Mouse (Mus musculus) MEL (cell line): ENCODE measurements around the gene Slc39a13. TPM values are rescaled to one million over a fixed set of nuclear protein-coding genes. Genes with fewer than 3 reads are reported as not detected.

ENCODE experiments used
- DNase-seq: peaks from one replicate; pipeline ENCODE4 v3.0.0; 2011; ENCODE audit warnings: low read depth, low spot score
- H3K27ac ChIP-seq: 2 replicates; pipeline ENCODE4 v1.5.1; 2012; ENCODE audit warnings: low read depth, mild to moderate bottlenecking, control low read depth, low read length, moderate library complexity; ENCODE audit not compliant: control insufficient read depth
- H3K27me3 ChIP-seq, 2 experiments: fragments of 150-350 bp in 1 of 2; sonication (generic) in 1 of 2; 2 replicates each; pipeline ENCODE4 v1.6.1; 2012; ENCODE audit warnings: low read length in 2 of 2, mild to moderate bottlenecking in 2 of 2, improper control_type of control experiment in 1 of 2, moderate library complexity in 1 of 2; ENCODE audit not compliant: insufficient read depth in 2 of 2, control insufficient read depth in 1 of 2
- H3K36me3 ChIP-seq, 2 experiments: 2 replicates each; pipeline ENCODE4 v1.6.1; 2012 to 2014; ENCODE audit warnings: low read length in 2 of 2, improper control_type of control experiment in 1 of 2, inconsistent platforms in 1 of 2, mild to moderate bottlenecking in 1 of 2; ENCODE audit not compliant: insufficient read depth in 2 of 2, control insufficient read depth in 1 of 2
- H3K4me1 ChIP-seq, 2 experiments: fragments of 150-350 bp in 1 of 2; sonication (generic) in 1 of 2; 2 replicates each; pipeline ENCODE4 v1.6.1; 2012; ENCODE audit warnings: low read length in 2 of 2, improper control_type of control experiment in 1 of 2, mild to moderate bottlenecking in 1 of 2; ENCODE audit not compliant: insufficient read depth in 2 of 2, control insufficient read depth in 1 of 2
- H3K4me3 ChIP-seq, 2 experiments: fragments of 150-350 bp in 1 of 2; sonication (generic) in 1 of 2; 2 replicates each; pipeline ENCODE4 v1.5.1; 2012; ENCODE audit warnings: low read depth in 2 of 2, low read length in 2 of 2, mild to moderate bottlenecking in 2 of 2, moderate library complexity in 2 of 2, control low read depth in 1 of 2, improper control_type of control experiment in 1 of 2; ENCODE audit not compliant: control insufficient read depth in 1 of 2, insufficient read depth in 1 of 2
- H3K79me2 ChIP-seq: 2 replicates; pipeline ENCODE4 v1.6.1; 2012; ENCODE audit warnings: mild to moderate bottlenecking, low read length, moderate library complexity; ENCODE audit not compliant: control insufficient read depth, poor library complexity, insufficient read depth
- H3K9ac ChIP-seq: 2 replicates; pipeline ENCODE4 v1.6.1; 2012; ENCODE audit warnings: low read depth, mild to moderate bottlenecking, control low read depth, low read length, moderate library complexity; ENCODE audit not compliant: control insufficient read depth, poor library complexity, severe bottlenecking
- H3K9me3 ChIP-seq: fragments of 150-350 bp; sonication (generic); replicated peaks from 2 replicates; pipeline ENCODE4 v1.6.1; 2012; ENCODE audit warnings: mild to moderate bottlenecking, low read length, improper control_type of control experiment, moderate library complexity; ENCODE audit not compliant: insufficient read depth
- CTCF ChIP-seq, 3 experiments: IDR thresholded peaks in 2 of 3; conservative IDR thresholded peaks in 1 of 3; 2 replicates each; pipeline ENCODE4 v1.5.1; 2011 to 2012; ENCODE audit warnings: low read length in 3 of 3, low read depth in 2 of 3, mild to moderate bottlenecking in 2 of 3, improper control_type of control experiment in 1 of 3, inconsistent platforms in 1 of 3, mixed read lengths in 1 of 3, moderate library complexity in 1 of 3; ENCODE audit not compliant: control insufficient read depth in 1 of 3, insufficient read depth in 1 of 3, poor library complexity in 1 of 3, severe bottlenecking in 1 of 3
- ELF1 ChIP-seq: IDR thresholded peaks from 2 replicates; pipeline ENCODE4 v1.6.1; 2014; ENCODE audit warnings: low read depth, mild to moderate bottlenecking, inconsistent platforms, low read length, improper control_type of control experiment, moderate library complexity
- EP300 ChIP-seq, 2 experiments: IDR thresholded peaks; 2 replicates each; pipeline ENCODE4 v1.6.1; 2011; ENCODE audit warnings: improper control_type of control experiment in 2 of 2, low read length in 2 of 2, low read depth in 1 of 2, mild to moderate bottlenecking in 1 of 2
- ETS1 ChIP-seq: IDR thresholded peaks from 2 replicates; pipeline ENCODE4 v1.6.1; 2012; ENCODE audit warnings: low read depth, mild to moderate bottlenecking, inconsistent platforms, low read length, improper control_type of control experiment, moderate library complexity
- GATA1 ChIP-seq: IDR thresholded peaks from 2 replicates; pipeline ENCODE4 v1.6.1; 2011; ENCODE audit warnings: low read depth, low read length, improper control_type of control experiment
- HCFC1 ChIP-seq: IDR thresholded peaks from 2 replicates; pipeline ENCODE4 v1.6.1; 2012; ENCODE audit warnings: low read depth, mild to moderate bottlenecking, inconsistent platforms, low read length, improper control_type of control experiment, moderate library complexity
- MAFK ChIP-seq: IDR thresholded peaks from 2 replicates; pipeline ENCODE4 v1.6.1; 2011; ENCODE audit warnings: low read depth, mild to moderate bottlenecking, low read length, improper control_type of control experiment, borderline replicate concordance
- MAZ ChIP-seq: IDR thresholded peaks from 2 replicates; pipeline ENCODE4 v1.6.1; 2012; ENCODE audit warnings: low read depth, mild to moderate bottlenecking, inconsistent platforms, low read length, improper control_type of control experiment
- MEF2A ChIP-seq: IDR thresholded peaks from 2 replicates; pipeline ENCODE4 v1.6.1; 2014; ENCODE audit warnings: low read depth, mild to moderate bottlenecking, inconsistent platforms, low read length, improper control_type of control experiment; ENCODE audit not compliant: poor library complexity, insufficient replicate concordance, severe bottlenecking; ENCODE audit errors: extremely low read depth
- MXI1 ChIP-seq: IDR thresholded peaks from 2 replicates; pipeline ENCODE4 v1.6.1; 2011; ENCODE audit warnings: mild to moderate bottlenecking, low read depth, low read length, improper control_type of control experiment
- MYC ChIP-seq: IDR thresholded peaks from 2 replicates; pipeline ENCODE4 v1.6.1; 2011; ENCODE audit warnings: low read depth, mild to moderate bottlenecking, low read length, improper control_type of control experiment, moderate library complexity
- NELFE ChIP-seq: IDR thresholded peaks from 2 replicates; pipeline ENCODE4 v1.6.1; 2011; ENCODE audit warnings: low read depth, low read length, improper control_type of control experiment
- POLR2A ChIP-seq, 2 experiments: IDR thresholded peaks; 2 replicates each; pipeline ENCODE4 v1.6.1; 2011 to 2012; ENCODE audit warnings: low read length in 2 of 2, mild to moderate bottlenecking in 2 of 2, control low read depth in 1 of 2, improper control_type of control experiment in 1 of 2, low read depth in 1 of 2, moderate library complexity in 1 of 2; ENCODE audit not compliant: control insufficient read depth in 1 of 2, insufficient read depth in 1 of 2, poor library complexity in 1 of 2
- POLR2AphosphoS2 ChIP-seq: IDR thresholded peaks from 2 replicates; pipeline ENCODE4 v1.6.1; 2011; ENCODE audit warnings: low read length, improper control_type of control experiment
- POLR2AphosphoS5 ChIP-seq: IDR thresholded peaks from 2 replicates; pipeline ENCODE4 v1.6.1; 2012; ENCODE audit warnings: low read depth, borderline replicate concordance, mild to moderate bottlenecking, inconsistent platforms, low read length, moderate library complexity, mixed read lengths
- RAD21 ChIP-seq: IDR thresholded peaks from 2 replicates; pipeline ENCODE4 v1.6.1; 2011; ENCODE audit warnings: mild to moderate bottlenecking, low read depth, low read length, improper control_type of control experiment
- RCOR1 ChIP-seq: IDR thresholded peaks from 2 replicates; pipeline ENCODE4 v1.6.1; 2012; ENCODE audit warnings: low read depth, mild to moderate bottlenecking, inconsistent platforms, low read length, improper control_type of control experiment
- SIN3A ChIP-seq: IDR thresholded peaks from 2 replicates; pipeline ENCODE4 v1.6.1; 2012; ENCODE audit warnings: low read length, improper control_type of control experiment, inconsistent platforms
- SMC3 ChIP-seq: IDR thresholded peaks from 2 replicates; pipeline ENCODE4 v1.6.1; 2011; ENCODE audit warnings: low read depth, low read length, improper control_type of control experiment
- TBP ChIP-seq: IDR thresholded peaks from 2 replicates; pipeline ENCODE4 v1.8.0; 2011; ENCODE audit warnings: low read depth, low read length, improper control_type of control experiment
- TCF12 ChIP-seq: IDR thresholded peaks from 2 replicates; pipeline ENCODE4 v1.6.1; 2014; ENCODE audit warnings: low read depth, mild to moderate bottlenecking, inconsistent platforms, low read length, improper control_type of control experiment, moderate library complexity
- USF1 ChIP-seq: IDR thresholded peaks from 2 replicates; pipeline ENCODE4 v1.6.1; 2014; ENCODE audit warnings: low read depth, mild to moderate bottlenecking, inconsistent platforms, low read length, improper control_type of control experiment, moderate library complexity
- ZC3H11A ChIP-seq: IDR thresholded peaks from 2 replicates; pipeline ENCODE4 v1.6.1; 2012; ENCODE audit warnings: low read depth, mild to moderate bottlenecking, inconsistent platforms, low read length, improper control_type of control experiment
- polyA plus RNA-seq, 2 experiments: library from polyadenylated mRNA; stranded (reverse) in 1 of 2; unstranded in 1 of 2; fragments of >175 nt in 1 of 2; fragments of >200 nt in 1 of 2; gene quantifications; 2 replicates each; pipeline versions ENCODE4 v1.2.1 to v1.2.4; 2012; ENCODE audit warnings: low replicate concordance in 2 of 2, low read depth in 1 of 2; ENCODE audit not compliant: insufficient read length in 2 of 2, insufficient read depth in 1 of 2, missing spikeins in 1 of 2
- total RNA-seq: library from RNA; depleted of rRNA; stranded (reverse); fragments of 300-350 nt; gene quantifications from 2 replicates; pipeline ENCODE4 v1.2.3, GENCODE M21; 2012; rRNA removed

Gene Slc39a13
- total RNA-seq = 7.7 and 9.4 TPM in 2 replicates
- 10 to 100 TPM in 1 of 2 experiments, not detected in 1; 19.1 TPM for polyA plus RNA-seq

GRCm38 (mm10) chr2:91070076-91070800 is at the start of gene Slc39a13:
Slc39a13 (minus strand) TSS chr2:91070417.
- peaks cover 0 to 6% of the 10 kb centered on the region in 2 experiments; a peak in 3 of 4 replicates for H3K4me1 ChIP-seq
- TF ChIP-seq ETS1 = peak; percentile 52
- TF ChIP-seq HCFC1 = peak; percentile 97
- peak; percentile 65; the same call in 1 of the 2 replicates for TF ChIP-seq TCF12
- TF ChIP-seq SIN3A = peak; percentile 92
- peak in 1 of 2 experiments; percentile 65; a peak in 2 of 4 replicates for TF ChIP-seq POLR2A (IDR thresholded peaks at IDR 0.05; ENCODE audit: control insufficient read depth in 1 of 2, insufficient read depth in 1 of 2, low read depth in 1 of 2, low read length in 2 of 2, poor library complexity in 1 of 2)
- peak; percentile 73 for TF ChIP-seq TBP
- peak; percentile 88 for TF ChIP-seq ELF1
- peak; percentile 21 to 52; a peak in 1 of 4 replicates for TF ChIP-seq EP300 (IDR thresholded peaks at IDR 0.05; ENCODE audit: low read depth in 1 of 2, low read length in 2 of 2)
- peak; percentile 70 for TF ChIP-seq MYC
- TF ChIP-seq MEF2A = peak; percentile 78; the same call in 1 of the 2 replicates
- TF ChIP-seq USF1 = peak; percentile 62
- TF ChIP-seq POLR2AphosphoS5 = no peak
- peak; percentile 88 for TF ChIP-seq MXI1
- TF ChIP-seq GATA1 = no peak
- TF ChIP-seq POLR2AphosphoS2 = no peak
- TF ChIP-seq NELFE = peak; percentile 53
- peak; percentile 89 for TF ChIP-seq RAD21
- TF ChIP-seq RCOR1 = no peak; the same call in 1 of the 2 replicates
- TF ChIP-seq SMC3 = peak; percentile 84
- no peak for TF ChIP-seq MAFK
- peak; percentile 97; the same call in 1 of the 2 replicates for TF ChIP-seq MAZ
- TF ChIP-seq ZC3H11A = peak; percentile 70
- TF ChIP-seq CTCF (IDR thresholded peaks at IDR 0.05 in 2 of 3, conservative IDR thresholded peaks at IDR 0.05 in 1 of 3; ENCODE audit: control insufficient read depth in 1 of 3, insufficient read depth in 1 of 3, low read depth in 2 of 3, low read length in 3 of 3, poor library complexity in 1 of 3, severe bottlenecking in 1 of 3) = peak; percentile 81 to 99 (median 95); a peak in 5 of 6 replicates
- H3K9ac ChIP-seq = peak within 1 kb of the TSS; percentile 88
- H3K36me3 ChIP-seq = peaks cover 0 to 8% of the 10 kb centered on the region in 2 experiments; a peak in 2 of 4 replicates
- H3K4me3 ChIP-seq = peak within 1 kb of the TSS; percentile 80 to 90
- H3K27me3 ChIP-seq = no peaks in the 10 kb centered on the region
- peak; percentile 98 for DNase-seq
- no peaks in the 10 kb centered on the region for H3K9me3 ChIP-seq
- peaks cover 7% of the 10 kb centered on the region; the same call in 1 of the 2 replicates for H3K79me2 ChIP-seq
- peak within 1 kb of the TSS; percentile 82 for H3K27ac ChIP-seq
